Mouse (Mus musculus) olfactory bulb, adult 2 months (tissue): ENCODE measurements around the gene Myh10. TPM values are rescaled to one million over a fixed set of nuclear protein-coding genes. Genes with fewer than 3 reads are reported as not detected.
A peak's percentile ranks its signal among the peaks of the same experiment; 100 is the strongest.

Experiments
- H3K27ac ChIP-seq: fragments of 200-500 bp; 2 replicates; pipeline ENCODE4 v1.5.1; 2012; ENCODE audit warnings: low read depth, low read length; ENCODE audit not compliant: insufficient read depth
- H3K4me1 ChIP-seq: fragments of 200-500 bp; 2 replicates; pipeline ENCODE4 v1.6.1; 2012; ENCODE audit warnings: low read length; ENCODE audit not compliant: control insufficient read depth, insufficient read depth
- H3K4me3 ChIP-seq: fragments of 200-500 bp; 2 replicates; pipeline ENCODE4 v1.5.1; 2012; ENCODE audit warnings: mild to moderate bottlenecking, low read depth, low read length, moderate library complexity; ENCODE audit not compliant: insufficient read depth
- CTCF ChIP-seq: fragments of 200-500 bp; IDR thresholded peaks from 2 replicates; pipeline ENCODE4 v1.5.1; 2012; ENCODE audit warnings: low read depth, mild to moderate bottlenecking, low read length, moderate library complexity; ENCODE audit not compliant: insufficient read depth
- POLR2A ChIP-seq: fragments of 200-500 bp; IDR thresholded peaks from 2 replicates; pipeline ENCODE4 v1.6.1; 2012; ENCODE audit warnings: mild to moderate bottlenecking, low read depth, low read length, moderate library complexity; ENCODE audit not compliant: insufficient read depth
- WGBS: fragments of 180-500 bp; shearing (Covaris S2); methylation state at CpG from one replicate; pipeline ENCODE4 v1.1.7; 2018; 5-methylcytosine and 5-hydroxymethylcytosine counted together
- polyA plus RNA-seq: library from polyadenylated mRNA; stranded (reverse); fragments of >200 nt; gene quantifications from 2 replicates; pipeline ENCODE4 v1.2.4, GENCODE M21; 2012; ENCODE audit warnings: low replicate concordance; ENCODE audit not compliant: missing spikeins, insufficient read depth, insufficient read length

The Myh10 gene
- polyA plus RNA-seq, 1 experiment, result not detected

DNA sequence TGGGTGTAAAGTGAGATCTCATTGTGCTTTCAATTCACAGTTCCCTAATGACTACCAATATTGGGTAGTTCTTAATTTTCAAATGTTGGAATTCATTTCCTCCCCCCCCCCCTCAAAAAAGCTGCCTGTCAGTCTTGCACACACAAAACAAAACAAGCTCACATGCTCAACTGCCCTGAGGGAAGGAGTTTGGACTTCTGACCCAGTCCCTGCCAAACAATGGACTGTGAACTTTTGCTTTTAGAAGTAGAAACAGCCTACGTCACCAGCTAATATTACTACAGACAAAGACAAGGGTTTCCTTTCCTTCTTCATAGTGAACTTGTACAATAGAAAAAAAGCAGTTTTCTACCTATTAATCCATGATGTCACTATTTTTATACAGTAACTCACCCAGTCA is 2.1 kb upstream of the Myh10 start:
- Histone ChIP-seq H3K4me1 (0 out of 2 replicates have a peak, but pooled peaks cover 2% of the 10 kb centered on the region), H3K27ac (no peak overlapping the region), H3K4me3 (no peak overlapping the region)
- WGBS, result 97% methylated on average over 1 of the region's 1 CpGs
- TF ChIP-seq POLR2A (no peak), CTCF (no peak)

DNA sequence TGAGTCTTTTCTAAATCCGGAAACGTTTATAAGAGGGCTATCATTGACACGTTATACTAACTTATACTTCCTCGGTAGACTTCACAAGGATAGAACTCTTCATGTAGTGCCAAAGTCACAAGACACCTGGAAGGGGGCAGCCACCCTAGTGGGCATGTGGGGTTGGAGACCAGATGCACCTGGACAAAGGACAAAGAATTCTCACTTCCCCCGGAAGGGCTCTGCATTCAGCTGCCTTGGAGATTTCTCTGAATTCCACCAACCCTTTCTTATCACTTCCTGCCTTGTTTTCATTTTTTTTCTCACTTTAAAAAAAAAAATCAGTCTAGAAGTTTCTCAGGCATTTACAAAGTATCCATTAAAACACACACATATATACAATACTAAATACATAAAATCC is 894 bp upstream of the Myh10 start:
- Histone ChIP-seq H3K4me1 (0 out of 2 replicates have a peak, but pooled peaks cover 2% of the 10 kb centered on the region), H3K4me3 (no peak overlapping the region), H3K27ac (no peak overlapping the region)
- 48% methylated on average over 5 of the region's 5 CpGs for WGBS
- no peak for TF ChIP-seq POLR2A

GRCm38 (mm10) chr11:68692010-68692692 is 792 bp downstream of the Myh10 start:
- WGBS, result 1% methylated on average over 34 of the region's 34 CpGs
- peak overlapping the region; percentile 98 for H3K4me3 ChIP-seq
- peak overlapping the region; percentile 65 for H3K27ac ChIP-seq
- H3K4me1 ChIP-seq, result 0 out of 2 replicates have a peak, but pooled peaks cover 2% of the 10 kb centered on the region
- no peak; the same call in 1 of the 2 replicates for TF ChIP-seq POLR2A
- TF ChIP-seq CTCF, result peak; percentile 30; the same call in 1 of the 2 replicates

GRCm38 (mm10) chr11:68692693-68693446 is 1.5 kb downstream of the Myh10 start:
- WGBS, result 1% methylated on average over 43 of the region's 43 CpGs
- Histone ChIP-seq H3K4me1 (0 out of 2 replicates have a peak, but pooled peaks cover 2% of the 10 kb centered on the region), H3K4me3 (peak overlapping the region; percentile 98), H3K27ac (peak overlapping the region; percentile 65)
- TF ChIP-seq POLR2A, result no peak
- TF ChIP-seq CTCF, result no peak

DNA sequence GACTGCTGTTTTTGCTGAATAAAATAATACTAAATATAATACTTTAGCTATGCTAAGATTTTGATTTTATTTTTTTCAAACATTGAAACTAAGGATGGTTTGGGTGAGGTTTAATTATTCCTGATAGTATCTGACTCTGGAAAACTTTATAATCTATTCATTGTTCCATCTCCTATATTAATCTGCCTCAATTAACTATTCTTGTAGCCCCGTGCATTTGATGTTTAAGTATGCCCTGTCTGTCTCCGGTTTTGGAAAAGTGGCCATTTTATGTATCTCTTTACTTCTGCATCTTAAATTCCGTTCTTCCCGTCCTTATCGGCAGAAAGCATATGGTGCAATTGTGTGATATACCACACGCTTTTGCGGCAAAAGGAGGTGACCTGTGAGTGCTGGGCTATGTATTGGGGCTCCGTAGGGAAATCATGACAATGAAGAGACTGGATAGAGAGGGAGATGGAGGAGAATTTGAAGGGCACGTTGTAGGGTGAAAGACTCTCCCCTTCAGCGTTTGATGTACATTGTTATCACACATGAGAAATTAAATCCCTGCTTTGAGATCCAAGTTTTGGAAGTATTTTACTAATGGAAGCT is 2.2 kb downstream of the Myh10 start:
- no peak for TF ChIP-seq POLR2A
- TF ChIP-seq CTCF, result no peak
- Histone ChIP-seq H3K27ac (peak overlapping the region; percentile 71), H3K4me1 (0 out of 2 replicates have a peak, but pooled peaks cover 2% of the 10 kb centered on the region), H3K4me3 (peak overlapping the region; percentile 38)
- 7% methylated on average over 10 of the region's 10 CpGs for WGBS

DNA sequence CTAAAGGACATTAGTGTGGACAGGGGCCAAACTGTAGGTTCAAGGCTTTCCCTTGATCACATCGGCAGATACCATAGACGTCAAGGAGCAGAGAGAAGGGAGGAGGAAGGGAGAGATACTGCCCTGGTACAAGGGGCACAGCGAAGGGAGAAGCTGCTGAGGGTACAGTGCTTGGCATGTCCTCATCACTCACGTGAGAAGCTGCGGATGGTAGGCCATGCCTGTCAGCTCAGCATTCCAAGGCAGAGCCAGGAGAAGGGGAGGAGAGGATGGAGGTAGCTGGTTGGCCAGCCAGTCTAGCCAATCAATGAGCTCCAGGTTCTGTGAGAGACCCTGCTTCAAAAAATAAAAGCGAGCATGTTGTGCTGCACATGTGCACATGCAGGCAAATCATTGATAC is 11.0 kb downstream of the Myh10 start:
- H3K27ac ChIP-seq, result no peak overlapping the region
- WGBS, result 90% methylated on average over 6 of the region's 6 CpGs
- H3K4me3 ChIP-seq, result no peak overlapping the region
- no peak for TF ChIP-seq POLR2A
- no peak for TF ChIP-seq CTCF
- H3K4me1 ChIP-seq, result 0 out of 2 replicates have a peak, but pooled peaks cover 3% of the 10 kb centered on the region

DNA sequence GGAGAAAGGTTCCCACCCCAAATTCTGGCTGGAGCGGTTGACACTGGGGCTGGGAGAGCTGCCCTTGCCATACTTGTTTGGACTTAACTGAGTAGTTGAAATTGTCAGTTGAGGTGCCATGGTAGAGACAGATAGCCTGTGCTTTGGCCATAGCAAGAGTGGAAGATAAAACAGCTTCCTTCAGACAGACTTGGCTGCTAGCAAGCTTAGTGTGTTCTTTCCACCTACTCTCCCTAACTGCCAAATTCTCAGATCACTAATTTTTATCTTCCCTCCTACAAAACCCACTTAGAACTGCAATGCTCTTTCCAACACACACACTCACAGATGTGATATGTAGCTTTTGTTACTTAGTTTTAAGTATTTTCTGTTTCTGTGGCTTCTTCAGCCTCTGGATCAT is 12.0 kb downstream of the Myh10 start:
- WGBS, result 97% methylated on average over 1 of the region's 1 CpGs
- H3K4me3 ChIP-seq, result no peak overlapping the region
- TF ChIP-seq POLR2A (no peak), CTCF (no peak)
- no peak overlapping the region for H3K27ac ChIP-seq
- 0 out of 2 replicates have a peak, but pooled peaks cover 3% of the 10 kb centered on the region for H3K4me1 ChIP-seq

- WGBS, result 97% methylated on average over 1 of the region's 1 CpGs
- TF ChIP-seq CTCF, result no peak
- no peak for TF ChIP-seq POLR2A
- Histone ChIP-seq H3K27ac (no peak overlapping the region), H3K4me3 (no peak overlapping the region), H3K4me1 (0 out of 2 replicates have a peak, but pooled peaks cover 3% of the 10 kb centered on the region)
Measured at GRCm38 (mm10) chr11:68704258-68704657, 12.9 kb downstream of the Myh10 start.

DNA sequence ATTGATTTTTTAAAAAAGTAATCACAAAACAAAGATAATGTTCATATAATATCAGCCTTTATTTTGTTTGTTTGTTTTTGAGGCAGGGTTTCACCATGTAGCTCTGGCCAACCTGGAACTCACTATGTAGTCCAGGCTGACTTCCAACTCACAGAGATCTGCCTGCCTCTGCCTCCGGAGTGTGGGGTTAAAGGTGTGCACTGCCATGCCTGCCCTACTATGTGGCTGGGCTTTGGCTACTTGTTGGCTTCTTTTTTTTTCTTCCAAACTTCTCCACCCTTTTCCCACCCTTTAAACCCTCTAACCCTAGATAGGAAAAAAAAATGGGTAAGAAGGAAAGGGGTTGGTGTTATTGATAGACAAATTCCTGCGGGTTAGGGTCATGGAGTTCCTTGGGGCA is 13.5 kb downstream of the Myh10 start:
- TF ChIP-seq CTCF (no peak), POLR2A (no peak)
- no peak overlapping the region for H3K27ac ChIP-seq
- H3K4me3 ChIP-seq, result no peak overlapping the region
- 100% methylated on average over 2 of the region's 2 CpGs for WGBS
- 0 out of 2 replicates have a peak, but pooled peaks cover 3% of the 10 kb centered on the region for H3K4me1 ChIP-seq
